Mouse (Mus musculus) neural tube, embryonic 13.5 days (tissue): ENCODE measurements around the gene Adam19. TPM values are rescaled to one million over a fixed set of nuclear protein-coding genes. Genes with fewer than 3 reads are reported as not detected.
A peak's percentile ranks its signal among the peaks of the same experiment; 100 is the strongest.

ENCODE experiments used
- ATAC-seq: fragments of 200-750 bp; cut with Nextera tagmentation; 2 replicates; pipeline ENCODE4 v1.8.0; 2017; ENCODE audit warnings: low read depth, mild to moderate bottlenecking, moderate TSS enrichment, moderate library complexity
- H3K27ac ChIP-seq: fragments of 300-500 bp; sonication (generic); replicated peaks from 2 replicates; pipeline ENCODE4 v1.5.1; 2015; ENCODE audit warnings: moderate library complexity, mild to moderate bottlenecking, inconsistent platforms
- H3K27me3 ChIP-seq: fragments of 300-500 bp; sonication (generic); 2 replicates; pipeline ENCODE4 v1.6.1; 2015; ENCODE audit warnings: mild to moderate bottlenecking, inconsistent platforms
- H3K36me3 ChIP-seq: fragments of 300-500 bp; sonication (generic); 2 replicates; pipeline ENCODE4 v1.6.1; 2015; ENCODE audit warnings: mild to moderate bottlenecking, inconsistent platforms
- H3K4me1 ChIP-seq: fragments of 300-500 bp; sonication (generic); replicated peaks from 2 replicates; pipeline ENCODE4 v1.6.1; 2015; ENCODE audit warnings: inconsistent platforms
- H3K4me2 ChIP-seq: fragments of 300-500 bp; sonication (generic); 2 replicates; pipeline ENCODE4 v1.6.1; 2015; ENCODE audit warnings: inconsistent platforms, mild to moderate bottlenecking, moderate library complexity
- H3K4me3 ChIP-seq: fragments of 300-500 bp; sonication (generic); 2 replicates; pipeline ENCODE4 v1.5.1; 2015; ENCODE audit warnings: mild to moderate bottlenecking, inconsistent platforms
- H3K9ac ChIP-seq: fragments of 300-500 bp; sonication (generic); 2 replicates; pipeline ENCODE4 v1.6.1; 2015; ENCODE audit warnings: moderate library complexity, mild to moderate bottlenecking, inconsistent platforms
- H3K9me3 ChIP-seq: fragments of 300-500 bp; sonication (generic); 2 replicates; pipeline ENCODE4 v1.6.1; 2016; ENCODE audit warnings: inconsistent platforms
- WGBS: fragments of 180-500 bp; shearing (Covaris S2); methylation state at CpG from one replicate; pipeline ENCODE4 v1.1.7; 2015; 5-methylcytosine and 5-hydroxymethylcytosine counted together
- polyA plus RNA-seq: library from polyadenylated mRNA; unstranded; fragments of >200 nt; fragmentation: Nextera tagmentation; extraction: Ambion mirVana; gene quantifications from 2 replicates; pipeline ENCODE4 v1.2.1, GENCODE M21; 2015

Gene Adam19
- polyA plus RNA-seq: 19.2 and 19.8 TPM in 2 replicates

GRCm38 (mm10) chr11:46055896-46056769, at the start of gene Adam19:
Adam19 (plus strand) TSS chr11:46055992.
- whole genome bisulfite sequencing: under 1% methylated on average over 43 of the region's 51 CpGs

DNA sequence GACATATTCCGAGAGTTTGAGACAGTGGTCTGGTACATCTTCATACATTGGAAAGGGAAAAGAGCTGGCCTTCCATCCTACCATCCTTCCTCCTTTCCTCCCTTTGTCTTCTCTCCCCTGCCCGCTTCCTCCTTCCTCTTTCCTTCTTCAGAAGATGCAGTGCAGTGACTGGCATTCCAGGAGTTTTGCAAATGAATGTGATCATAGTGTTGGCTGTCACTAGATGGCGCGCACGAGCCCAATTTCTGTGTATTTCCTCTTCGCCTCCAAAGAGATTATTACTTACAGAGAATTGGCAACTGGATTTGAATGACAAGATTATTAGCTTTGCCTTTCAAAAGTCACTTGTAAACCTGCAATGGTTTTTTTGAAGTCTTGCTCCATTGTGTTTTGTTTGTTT, 39.7 kb upstream of the Adam19 start:
- Histone ChIP-seq H3K36me3 (no peaks in the 10 kb centered on the region), H3K9me3 (no peaks in the 10 kb centered on the region), H3K27me3 (no peaks in the 10 kb centered on the region), H3K4me1 (no peaks in the 10 kb centered on the region), H3K27ac (no peak overlapping the region), H3K4me3 (no peak overlapping the region), H3K4me2 (no peak overlapping the region), H3K9ac (no peak overlapping the region)
- ATAC-seq: no peak
- 24% methylated on average over 6 of the region's 6 CpGs for WGBS

More at GRCm38 (mm10) chr11:46055896-46056769, at the start of gene Adam19:
- Histone ChIP-seq H3K9ac (peak within 1 kb of the TSS; percentile 92), H3K27me3 (no peaks in the 10 kb centered on the region), H3K9me3 (no peaks in the 10 kb centered on the region), H3K4me1 (peaks cover 28% of the 10 kb centered on the region), H3K4me3 (peak within 1 kb of the TSS; percentile 73), H3K36me3 (0 out of 2 replicates have a peak, but pooled peaks cover 6% of the 10 kb centered on the region), H3K27ac (peak within 1 kb of the TSS; percentile 96), H3K4me2 (peak within 1 kb of the TSS; percentile 65)
- ATAC-seq: peak; percentile 86

DNA sequence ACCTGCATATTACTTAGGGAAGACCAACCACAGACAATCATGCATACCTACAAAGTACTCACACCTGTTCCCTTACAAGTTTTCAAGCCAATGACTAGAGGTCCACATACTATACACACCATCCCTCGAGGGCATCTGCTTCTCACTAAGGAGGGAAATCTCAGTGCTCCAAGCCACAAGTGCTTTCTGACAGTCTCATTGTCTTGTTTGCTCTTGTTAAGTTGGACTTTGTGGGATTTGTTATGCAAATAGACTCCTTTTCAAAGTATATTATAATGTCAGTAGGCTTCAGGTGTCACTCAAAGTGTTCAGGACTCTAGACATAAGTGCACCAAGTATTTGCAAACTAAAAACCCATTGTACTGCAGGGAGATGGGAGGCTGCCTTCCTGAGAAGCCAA, 35.5 kb upstream of the Adam19 start:
- ATAC-seq: no peak
- Histone ChIP-seq H3K4me2 (no peak overlapping the region), H3K27ac (no peak overlapping the region), H3K36me3 (no peaks in the 10 kb centered on the region), H3K9ac (no peak overlapping the region), H3K4me3 (no peak overlapping the region), H3K9me3 (no peaks in the 10 kb centered on the region), H3K27me3 (no peaks in the 10 kb centered on the region), H3K4me1 (no peaks in the 10 kb centered on the region)
- WGBS: 93% methylated on average over 1 of the region's 1 CpGs

GRCm38 (mm10) chr11:46021850-46022249, 33.9 kb upstream of the Adam19 start:
- no peaks in the 10 kb centered on the region for H3K9me3 ChIP-seq
- ATAC-seq: no peak
- no peak overlapping the region for H3K4me2 ChIP-seq
- 0 out of 2 replicates have a peak, but pooled peaks cover 4% of the 10 kb centered on the region for H3K4me1 ChIP-seq
- no peak overlapping the region for H3K9ac ChIP-seq
- no peaks in the 10 kb centered on the region for H3K36me3 ChIP-seq
- H3K27me3 ChIP-seq: no peaks in the 10 kb centered on the region
- H3K27ac ChIP-seq: no peak overlapping the region
- no peak overlapping the region for H3K4me3 ChIP-seq

DNA sequence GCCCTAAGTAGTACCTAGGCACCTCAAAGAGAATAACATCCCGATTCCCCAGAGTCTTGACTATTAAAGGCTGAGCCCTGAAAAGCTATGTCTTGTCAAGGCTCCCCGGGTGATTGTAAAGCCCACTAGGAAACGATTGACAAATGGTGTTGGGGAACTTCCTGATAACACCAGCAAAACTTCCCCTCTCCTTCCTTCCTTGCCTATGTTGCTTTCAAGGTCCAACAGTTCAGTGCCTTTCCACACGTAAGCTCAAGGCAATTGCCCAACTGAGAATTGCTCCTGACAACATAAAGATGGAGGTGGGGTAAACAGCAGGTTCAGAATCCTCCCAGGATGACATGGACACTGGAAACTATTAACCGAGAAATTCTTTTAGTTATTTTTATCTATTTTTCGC, 32.8 kb upstream of the Adam19 start:
- 0 out of 2 replicates have a peak, but pooled peaks cover 4% of the 10 kb centered on the region for H3K4me1 ChIP-seq
- ATAC-seq: no peak

DNA sequence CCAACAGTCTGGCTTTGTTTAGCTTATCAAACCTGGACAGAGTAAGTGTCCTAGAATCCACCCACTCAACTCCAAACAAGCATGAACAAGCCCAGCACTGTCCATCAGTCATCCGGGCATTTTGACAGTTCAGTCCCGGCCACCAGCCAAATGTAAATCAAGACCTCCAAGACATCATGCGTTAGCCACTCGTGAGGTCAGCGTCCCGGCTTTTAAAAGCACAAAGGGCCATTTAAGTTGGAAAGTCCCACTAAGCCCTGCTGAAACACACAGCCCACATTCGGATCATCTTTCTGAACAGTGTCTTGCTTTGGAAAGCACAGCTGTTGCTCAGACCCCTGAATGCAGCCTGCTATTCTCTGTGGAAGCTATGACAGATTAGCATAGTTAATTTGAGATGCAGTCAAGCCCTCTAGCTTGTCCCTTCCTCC, 29.8 kb upstream of the Adam19 start:
- 42% methylated on average over 7 of the region's 7 CpGs for WGBS
- Histone ChIP-seq H3K36me3 (no peaks in the 10 kb centered on the region), H3K4me1 (peaks cover 16% of the 10 kb centered on the region), H3K27me3 (no peaks in the 10 kb centered on the region), H3K4me3 (no peak overlapping the region), H3K4me2 (no peak overlapping the region), H3K9ac (no peak overlapping the region), H3K27ac (no peak overlapping the region), H3K9me3 (no peaks in the 10 kb centered on the region)
- no peak for ATAC-seq

More for the DNA sequence above, 32.8 kb upstream of the Adam19 start:
- Histone ChIP-seq H3K27me3 (no peaks in the 10 kb centered on the region), H3K4me2 (no peak overlapping the region), H3K9me3 (no peaks in the 10 kb centered on the region), H3K9ac (no peak overlapping the region), H3K27ac (no peak overlapping the region), H3K4me3 (no peak overlapping the region), H3K36me3 (no peaks in the 10 kb centered on the region)
- WGBS: 81% methylated on average over 6 of the region's 6 CpGs

DNA sequence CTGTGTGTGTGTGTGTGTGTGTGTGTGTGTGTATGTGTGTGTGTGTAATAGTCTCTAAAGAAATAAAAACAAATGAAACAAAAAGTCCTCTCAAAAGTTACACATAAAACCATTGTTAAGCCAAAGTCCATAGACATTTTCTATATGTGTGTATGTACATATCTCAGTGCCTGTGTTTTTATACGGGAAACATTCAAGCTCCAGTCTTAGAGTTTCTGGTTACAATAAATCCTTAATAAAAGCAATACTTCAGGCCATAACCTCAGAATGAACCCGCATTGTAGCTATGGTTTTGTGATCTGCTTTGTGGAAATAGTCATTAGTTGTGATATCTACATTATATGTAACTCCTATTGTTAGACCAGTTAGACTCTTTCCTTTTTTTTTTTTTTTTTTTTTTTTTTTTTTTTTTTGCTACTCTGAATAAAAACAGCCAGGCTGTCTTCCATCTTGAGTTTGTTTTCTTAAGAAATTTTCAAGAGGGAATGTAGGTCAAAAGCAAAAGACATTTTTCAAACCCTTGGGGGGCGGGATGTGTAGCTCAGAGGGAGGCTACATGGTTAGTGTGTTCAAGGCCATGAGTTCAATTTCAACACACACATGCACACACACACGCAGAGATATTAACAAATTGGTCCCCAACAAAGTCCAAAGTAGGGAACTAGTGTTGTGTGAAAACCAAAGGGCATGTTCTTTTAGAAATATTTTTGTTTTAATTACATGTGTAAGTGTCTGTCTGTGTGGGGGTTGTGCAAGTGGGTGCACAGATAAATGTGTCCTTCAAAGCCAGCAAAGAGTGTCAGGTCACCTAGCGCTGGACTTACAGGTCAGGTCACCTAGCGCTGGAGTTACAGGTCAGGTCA, 27.6 kb upstream of the Adam19 start:
- Histone ChIP-seq H3K4me3 (no peak overlapping the region), H3K27ac (no peak overlapping the region), H3K27me3 (no peaks in the 10 kb centered on the region), H3K9me3 (no peaks in the 10 kb centered on the region), H3K9ac (no peak overlapping the region), H3K36me3 (no peaks in the 10 kb centered on the region), H3K4me2 (no peak overlapping the region), H3K4me1 (peaks cover 16% of the 10 kb centered on the region)
- no peak for ATAC-seq
- 80% methylated on average over 6 of the region's 6 CpGs for WGBS

- Histone ChIP-seq H3K9ac (no peak overlapping the region), H3K9me3 (no peaks in the 10 kb centered on the region), H3K27ac (0 out of 2 replicates have a peak overlapping the region, but pooled peaks have one; percentile 23), H3K27me3 (no peaks in the 10 kb centered on the region), H3K4me3 (no peak overlapping the region), H3K4me2 (no peak overlapping the region), H3K4me1 (peaks cover 16% of the 10 kb centered on the region), H3K36me3 (no peaks in the 10 kb centered on the region)
- no peak for ATAC-seq
- 67% methylated on average over 2 of the region's 2 CpGs for WGBS
Measured at GRCm38 (mm10) chr11:46029485-46029884, 26.3 kb upstream of the Adam19 start.

- H3K9ac ChIP-seq: no peak overlapping the region
Measured at GRCm38 (mm10) chr11:46030026-46030425, 25.8 kb upstream of the Adam19 start.

GRCm38 (mm10) chr11:46031470-46031869, 24.3 kb upstream of the Adam19 start:
- Histone ChIP-seq H3K4me2 (no peak overlapping the region), H3K27me3 (no peaks in the 10 kb centered on the region), H3K27ac (no peak overlapping the region), H3K36me3 (no peaks in the 10 kb centered on the region), H3K4me1 (peaks cover 12% of the 10 kb centered on the region), H3K4me3 (no peak overlapping the region), H3K9ac (no peak overlapping the region), H3K9me3 (no peaks in the 10 kb centered on the region)
- 58% methylated on average over 3 of the region's 3 CpGs for WGBS
- no peak for ATAC-seq

More at GRCm38 (mm10) chr11:46030026-46030425, 25.8 kb upstream of the Adam19 start:
- Histone ChIP-seq H3K4me1 (peaks cover 16% of the 10 kb centered on the region), H3K27me3 (no peaks in the 10 kb centered on the region), H3K36me3 (no peaks in the 10 kb centered on the region), H3K4me2 (no peak overlapping the region), H3K4me3 (no peak overlapping the region), H3K9me3 (no peaks in the 10 kb centered on the region), H3K27ac (no peak overlapping the region)
- ATAC-seq: no peak
- 55% methylated on average over 2 of the region's 2 CpGs for WGBS

- 89% methylated on average over 7 of the region's 7 CpGs for WGBS
- Histone ChIP-seq H3K4me2 (no peak overlapping the region), H3K36me3 (no peaks in the 10 kb centered on the region), H3K4me1 (peaks cover 12% of the 10 kb centered on the region), H3K9me3 (no peaks in the 10 kb centered on the region), H3K4me3 (no peak overlapping the region), H3K27me3 (no peaks in the 10 kb centered on the region), H3K27ac (no peak overlapping the region), H3K9ac (no peak overlapping the region)
- ATAC-seq: no peak
Measured at GRCm38 (mm10) chr11:46032956-46033355, 22.8 kb upstream of the Adam19 start.

- ATAC-seq: no peak
- WGBS: 94% methylated on average over 10 of the region's 10 CpGs
- Histone ChIP-seq H3K4me2 (no peak overlapping the region), H3K27ac (no peak overlapping the region), H3K9me3 (no peaks in the 10 kb centered on the region), H3K9ac (no peak overlapping the region), H3K4me3 (no peak overlapping the region), H3K27me3 (no peaks in the 10 kb centered on the region), H3K4me1 (0 out of 2 replicates have a peak, but pooled peaks cover 3% of the 10 kb centered on the region), H3K36me3 (no peaks in the 10 kb centered on the region)
Measured at GRCm38 (mm10) chr11:46036374-46036773, 19.4 kb upstream of the Adam19 start.
